Mouse (Mus musculus) ES-Bruce4 (cell line): ENCODE measurements around the gene Bcr. TPM values are rescaled to one million over a fixed set of nuclear protein-coding genes. Genes with fewer than 3 reads are reported as not detected.
A peak's percentile ranks its signal among the peaks of the same experiment; 100 is the strongest.

Experiments used
- H3K27ac ChIP-seq: 2 replicates; pipeline ENCODE4 v1.5.1; 2012; ENCODE audit warnings: low read length, inconsistent platforms; ENCODE audit not compliant: insufficient read depth
- H3K27me3 ChIP-seq: 2 replicates; pipeline ENCODE4 v1.6.1; 2012; ENCODE audit warnings: mild to moderate bottlenecking, low read length, inconsistent platforms; ENCODE audit not compliant: control insufficient read depth, poor library complexity, insufficient read depth, severe bottlenecking
- H3K36me3 ChIP-seq: 2 replicates; pipeline ENCODE4 v1.6.1; 2012; ENCODE audit warnings: inconsistent platforms, mild to moderate bottlenecking, low read length, moderate library complexity; ENCODE audit not compliant: control insufficient read depth, poor library complexity, insufficient read depth, severe bottlenecking
- H3K4me1 ChIP-seq: one replicate; pipeline ENCODE4 v1.8.1; 2011; ENCODE audit warnings: low read length; ENCODE audit not compliant: control insufficient read depth, insufficient read depth
- H3K4me3 ChIP-seq: 2 replicates; pipeline ENCODE4 v1.5.1; 2011; ENCODE audit warnings: low read depth, mild to moderate bottlenecking, low read length
- H3K9ac ChIP-seq: 2 replicates; pipeline ENCODE4 v1.6.1; 2012; ENCODE audit warnings: low read depth, mild to moderate bottlenecking, inconsistent platforms; ENCODE audit not compliant: poor library complexity, severe bottlenecking
- H3K9me3 ChIP-seq: replicated peaks from 2 replicates; pipeline ENCODE4 v1.6.1; 2012; ENCODE audit warnings: mild to moderate bottlenecking, low read length, inconsistent platforms; ENCODE audit not compliant: control insufficient read depth, poor library complexity, insufficient read depth, severe bottlenecking
- CTCF ChIP-seq: IDR thresholded peaks from one replicate; pipeline ENCODE4 v1.8.1; 2011; ENCODE audit warnings: low read depth, low read length
- EP300 ChIP-seq: IDR thresholded peaks from 2 replicates; pipeline ENCODE4 v1.6.1; 2011; ENCODE audit warnings: low read depth, low read length; ENCODE audit not compliant: insufficient read depth
- POLR2A ChIP-seq: IDR thresholded peaks from one replicate; pipeline ENCODE4 v1.8.1; 2011; ENCODE audit warnings: low read length; ENCODE audit not compliant: insufficient read depth
- polyA plus RNA-seq: library from polyadenylated mRNA; stranded (reverse); fragments of >200 nt; gene quantifications from 2 replicates; pipeline ENCODE4 v1.2.4, GENCODE M21; 2011; ENCODE audit warnings: low read depth; ENCODE audit not compliant: missing spikeins, insufficient read depth, insufficient read length

Bcr gene
- polyA plus RNA-seq, 1 experiment = 22.9 TPM

DNA sequence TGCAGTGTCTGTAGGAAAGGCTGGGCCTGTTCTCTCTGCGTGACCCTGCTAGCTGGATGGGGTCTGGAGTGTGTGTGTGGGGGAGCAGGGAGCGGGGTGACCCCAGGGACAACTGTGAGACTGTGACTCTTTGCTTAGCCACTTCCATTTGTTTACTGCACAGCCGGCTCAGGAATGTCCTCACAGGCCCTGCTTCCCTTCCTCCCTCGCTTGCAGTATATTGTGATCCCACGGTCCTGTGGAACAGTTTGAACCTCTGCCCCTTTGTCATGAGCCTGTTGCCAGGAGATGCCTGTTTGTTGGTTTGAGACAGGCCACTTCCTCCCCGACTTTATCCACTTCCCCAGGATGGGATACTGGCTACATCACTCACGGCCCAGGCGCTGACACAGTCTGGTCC lies 116.1 kb downstream of the Bcr start:
- H3K4me1 ChIP-seq = no peaks in the 10 kb centered on the region
- H3K27ac ChIP-seq = no peak overlapping the region
- H3K4me3 ChIP-seq = no peak overlapping the region
- H3K9me3 ChIP-seq = no peaks in the 10 kb centered on the region
- H3K27me3 ChIP-seq = no peaks in the 10 kb centered on the region
- TF ChIP-seq EP300 = no peak
- no peak for TF ChIP-seq POLR2A
- no peak for TF ChIP-seq CTCF
- H3K9ac ChIP-seq = no peak overlapping the region
- no peaks in the 10 kb centered on the region for H3K36me3 ChIP-seq

DNA sequence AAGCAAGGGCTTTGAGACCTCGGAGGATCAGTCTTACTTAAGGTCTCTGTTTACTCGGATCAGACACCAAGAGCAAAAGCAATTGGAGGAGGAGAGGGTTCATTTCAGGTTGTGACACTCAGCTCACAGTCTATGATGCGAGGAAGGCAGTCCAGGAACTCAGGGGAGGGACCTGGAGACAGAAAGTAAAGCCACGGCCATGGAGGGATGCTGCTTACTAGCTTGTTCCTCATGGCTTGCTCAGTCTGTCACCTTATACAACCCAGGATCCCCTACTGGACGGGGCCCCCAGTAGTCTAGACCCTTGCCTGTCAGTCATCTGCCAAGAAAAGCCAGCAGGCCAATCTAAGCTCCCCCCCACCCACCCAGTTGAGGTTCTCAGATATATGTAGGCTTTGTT lies 118.5 kb downstream of the Bcr start:
- no peak overlapping the region for H3K4me3 ChIP-seq
- H3K27me3 ChIP-seq = no peaks in the 10 kb centered on the region
- TF ChIP-seq EP300 = no peak
- TF ChIP-seq POLR2A = no peak
- TF ChIP-seq CTCF = no peak
- H3K9me3 ChIP-seq = no peaks in the 10 kb centered on the region
- H3K4me1 ChIP-seq = no peaks in the 10 kb centered on the region
- no peak overlapping the region for H3K27ac ChIP-seq
- no peak overlapping the region for H3K9ac ChIP-seq
- no peaks in the 10 kb centered on the region for H3K36me3 ChIP-seq

DNA sequence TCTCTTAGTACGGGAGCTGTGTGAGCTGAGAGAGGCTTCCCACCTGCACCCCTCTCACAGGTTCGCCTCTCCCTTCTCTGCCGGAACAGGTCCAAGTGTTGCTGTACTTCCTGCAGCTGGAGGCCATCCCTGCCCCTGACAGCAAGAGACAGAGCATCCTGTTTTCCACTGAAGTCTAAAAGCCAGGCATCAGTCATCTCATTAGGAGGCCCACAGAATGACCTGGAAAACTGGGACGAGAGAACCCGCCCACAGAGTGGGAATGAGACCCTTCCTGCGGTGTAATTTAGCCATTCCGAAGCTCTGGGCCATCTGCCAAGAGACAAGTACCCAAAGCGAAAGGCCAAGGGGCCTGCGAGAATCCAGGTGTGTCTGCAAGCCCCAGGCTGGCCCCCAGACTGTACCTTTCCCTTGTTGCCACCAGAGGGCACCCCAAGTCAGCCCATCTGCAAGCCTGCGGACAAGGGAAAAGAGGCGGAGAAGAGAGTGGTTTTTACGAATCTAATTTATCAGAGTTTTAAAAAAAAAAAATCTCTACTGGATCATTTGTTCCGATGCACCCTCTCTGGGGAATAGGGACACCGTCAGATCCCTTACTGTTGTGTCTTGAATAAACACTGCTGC lies 121.9 kb downstream of the Bcr start:
- Histone ChIP-seq H3K27me3 (no peaks in the 10 kb centered on the region), H3K4me1 (no peaks in the 10 kb centered on the region), H3K4me3 (no peak overlapping the region), H3K9ac (no peak overlapping the region), H3K36me3 (no peaks in the 10 kb centered on the region), H3K9me3 (no peaks in the 10 kb centered on the region), H3K27ac (no peak overlapping the region)
- TF ChIP-seq EP300 (no peak), CTCF (peak; percentile 84)

DNA sequence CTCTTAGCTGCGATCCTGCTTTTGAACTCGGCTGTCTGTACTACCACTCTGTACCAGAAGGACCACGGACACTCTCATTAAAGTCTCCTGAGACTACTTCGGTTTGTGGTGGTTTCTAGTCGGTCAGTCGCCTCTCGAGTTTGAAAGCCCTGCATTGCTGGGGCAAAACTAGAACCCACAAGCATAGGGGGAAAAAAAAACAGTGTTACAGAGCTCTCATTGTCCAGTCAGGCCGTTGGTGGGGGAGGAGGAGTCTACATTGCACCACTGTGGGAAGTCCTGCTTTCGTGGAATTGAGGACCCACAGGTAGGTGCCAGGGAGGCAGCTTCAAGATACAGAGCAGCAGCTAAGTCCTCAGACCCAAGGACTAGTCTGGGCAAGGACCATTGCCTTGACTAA lies 124.4 kb downstream of the Bcr start:
- Histone ChIP-seq H3K9me3 (no peaks in the 10 kb centered on the region), H3K27ac (no peak overlapping the region), H3K27me3 (no peaks in the 10 kb centered on the region), H3K4me3 (no peak overlapping the region), H3K9ac (no peak overlapping the region), H3K36me3 (no peaks in the 10 kb centered on the region), H3K4me1 (no peaks in the 10 kb centered on the region)
- TF ChIP-seq POLR2A = no peak
- no peak for TF ChIP-seq EP300
- no peak for TF ChIP-seq CTCF

DNA sequence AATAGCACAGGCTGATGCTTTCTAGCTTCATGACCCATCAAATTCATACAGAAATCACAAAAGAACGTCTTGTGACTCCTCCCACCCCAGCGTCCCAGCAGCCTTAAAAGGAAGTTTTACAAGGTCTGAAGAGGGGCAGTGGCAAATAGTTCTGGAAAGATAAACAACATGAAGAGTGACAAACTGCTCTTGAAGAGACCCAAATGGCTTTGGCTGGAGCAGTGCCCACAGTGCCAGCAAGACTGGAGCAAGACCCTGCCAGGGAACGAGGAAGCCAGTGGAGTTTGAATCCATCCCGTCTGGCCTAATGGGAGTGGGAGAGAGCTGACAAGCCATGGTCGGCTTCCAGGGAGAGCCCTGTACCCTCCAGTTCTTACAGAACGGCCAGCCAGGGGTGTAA lies 126.2 kb downstream of the Bcr start:
- TF ChIP-seq POLR2A (no peak), EP300 (no peak), CTCF (no peak)
- Histone ChIP-seq H3K4me1 (no peaks in the 10 kb centered on the region), H3K27ac (no peak overlapping the region), H3K27me3 (no peaks in the 10 kb centered on the region), H3K9me3 (no peaks in the 10 kb centered on the region), H3K4me3 (no peak overlapping the region), H3K36me3 (no peaks in the 10 kb centered on the region), H3K9ac (no peak overlapping the region)

DNA sequence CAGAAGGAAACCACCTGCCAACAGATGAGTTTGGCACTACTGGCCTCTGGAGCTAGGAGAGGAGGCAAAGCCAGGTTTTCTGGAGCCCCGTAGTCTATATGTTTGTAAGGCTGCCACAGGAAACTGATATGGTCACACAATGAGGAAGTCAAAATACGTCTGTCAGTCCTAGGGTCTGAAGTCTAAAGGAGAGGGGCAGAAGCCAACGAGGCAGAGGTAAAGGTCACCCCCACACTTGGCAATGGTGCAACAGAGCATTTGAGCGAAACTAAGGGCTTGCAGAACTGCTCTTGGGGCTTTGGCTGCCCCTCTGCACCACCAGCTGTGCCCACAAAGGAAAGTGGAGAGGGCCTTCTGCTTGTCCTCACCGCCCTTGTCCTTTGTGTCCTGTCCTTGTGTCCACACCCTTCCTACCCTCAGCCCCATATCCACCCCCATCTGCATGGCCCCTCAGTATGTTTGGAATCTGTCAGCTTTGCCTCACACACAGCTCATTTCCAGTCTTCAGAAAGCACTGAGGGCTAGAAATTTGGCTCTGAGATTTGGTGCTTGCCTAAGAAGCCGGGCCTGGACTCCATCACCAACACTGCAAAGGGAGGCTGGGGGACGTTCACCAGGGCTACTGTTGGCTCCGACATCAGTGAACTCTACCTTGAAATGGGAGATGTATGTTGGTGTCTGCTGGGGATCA lies 127.1 kb downstream of the Bcr start:
- Histone ChIP-seq H3K27ac (no peak overlapping the region), H3K36me3 (no peaks in the 10 kb centered on the region)

More for the DNA sequence above, 127.1 kb downstream of the Bcr start:
- Histone ChIP-seq H3K27me3 (no peaks in the 10 kb centered on the region), H3K4me1 (no peaks in the 10 kb centered on the region), H3K9me3 (no peaks in the 10 kb centered on the region), H3K4me3 (no peak overlapping the region), H3K9ac (no peak overlapping the region)
- no peak for TF ChIP-seq POLR2A
- TF ChIP-seq CTCF = no peak
- TF ChIP-seq EP300 = no peak
